Mouse (Mus musculus): Measurements from ENCODE around the gene Polr2c.
"Not testable (repeated sequence)": the region's sequence is repeated elsewhere in the genome, so short reads cannot be mapped to it uniquely, and the experiment has no call there.

The Polr2c gene

DNA sequence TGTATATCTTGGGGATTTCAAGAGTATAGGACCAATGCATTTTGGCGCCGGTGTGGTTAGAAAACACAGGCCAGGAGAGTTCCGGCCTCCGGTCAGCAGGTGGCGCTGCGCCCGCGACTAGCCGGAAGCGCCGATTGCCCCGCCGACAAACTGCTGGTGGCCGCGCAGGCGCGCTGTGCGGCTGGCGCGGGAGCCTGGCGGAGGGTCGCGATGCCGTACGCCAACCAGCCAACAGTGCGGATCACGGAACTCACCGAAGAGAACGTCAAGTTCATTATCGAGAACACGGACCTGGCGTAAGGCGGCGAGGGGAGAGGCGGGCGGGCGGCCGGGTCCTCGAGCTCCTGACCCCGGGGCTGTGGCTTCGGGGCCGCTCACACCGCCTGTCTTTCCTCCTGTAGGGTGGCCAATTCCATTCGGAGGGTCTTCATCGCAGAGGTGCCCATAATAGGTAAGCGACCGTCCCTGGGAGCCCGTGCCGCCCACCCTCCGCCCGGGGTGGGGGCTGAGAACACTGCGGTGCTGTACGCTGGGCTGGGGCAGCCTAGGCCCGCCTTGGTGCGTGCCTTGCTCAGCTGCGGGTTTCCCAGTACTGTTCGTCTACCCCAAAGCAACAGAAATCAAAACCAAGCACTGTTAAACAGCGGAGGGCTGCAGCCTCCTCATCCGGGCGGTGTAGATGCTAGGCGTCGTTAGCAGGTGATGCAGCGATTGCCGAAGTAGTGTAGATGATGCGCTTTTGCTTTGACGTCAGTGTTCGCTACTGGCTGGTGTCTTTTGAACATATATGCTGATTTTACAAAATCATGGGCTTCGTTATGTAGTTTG is at the start of gene Polr2c:
Gene Polr2c, plus strand, starts transcription at position 105 of the 828 bp plus-strand sequence.
- CTCF ChIA-PET, result no interaction called here

DNA sequence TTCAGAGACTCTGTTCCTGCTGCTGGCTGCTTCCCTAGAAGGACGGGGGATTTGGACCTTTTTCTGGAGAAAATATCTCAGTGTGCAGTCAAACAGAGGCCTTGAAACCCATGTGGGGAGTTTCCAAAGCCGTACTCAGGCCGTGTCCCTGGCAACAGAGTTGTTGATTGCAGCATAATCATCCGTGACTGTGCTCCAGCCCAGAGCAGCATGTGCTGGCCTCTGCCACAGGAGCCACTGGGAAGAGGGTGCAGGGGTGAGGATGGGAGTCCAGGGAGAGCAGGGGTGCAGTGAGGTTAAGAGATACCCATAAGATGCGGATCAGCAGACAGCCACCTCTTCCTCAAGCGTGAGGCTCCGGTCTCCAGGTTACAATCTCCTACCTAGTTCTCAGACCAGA is 49.7 kb upstream of the Polr2c start:
- CTCF ChIA-PET, result no interaction called here

DNA sequence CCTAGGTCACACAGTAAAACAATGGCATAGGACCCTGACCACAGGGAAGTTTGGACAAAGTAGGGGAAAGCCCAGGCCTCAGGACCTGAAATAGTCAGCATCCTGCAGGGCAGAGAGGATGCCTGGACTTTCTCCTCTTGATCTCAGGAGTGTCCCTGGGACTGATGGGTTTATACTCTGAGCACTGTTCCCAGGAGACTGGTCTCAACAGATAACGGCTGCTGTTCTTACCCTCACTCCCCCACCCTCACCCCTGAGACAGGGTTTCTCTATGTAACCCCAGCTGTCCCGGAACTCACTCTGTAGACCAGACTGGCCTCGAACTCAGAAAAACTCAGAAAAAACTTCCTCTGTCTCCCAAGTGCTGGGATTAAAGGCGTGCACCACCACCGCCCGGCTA is 48.9 kb upstream of the Polr2c start:
- CTCF ChIA-PET, result no interaction called here

GRCm38 (mm10) chr8:94810153-94810552 is 47.1 kb upstream of the Polr2c start, which contains the start of gene Ccl17:
Gene Ccl17 (plus strand): TSS chr8:94810453.
- CTCF ChIA-PET, result no interaction called here

DNA sequence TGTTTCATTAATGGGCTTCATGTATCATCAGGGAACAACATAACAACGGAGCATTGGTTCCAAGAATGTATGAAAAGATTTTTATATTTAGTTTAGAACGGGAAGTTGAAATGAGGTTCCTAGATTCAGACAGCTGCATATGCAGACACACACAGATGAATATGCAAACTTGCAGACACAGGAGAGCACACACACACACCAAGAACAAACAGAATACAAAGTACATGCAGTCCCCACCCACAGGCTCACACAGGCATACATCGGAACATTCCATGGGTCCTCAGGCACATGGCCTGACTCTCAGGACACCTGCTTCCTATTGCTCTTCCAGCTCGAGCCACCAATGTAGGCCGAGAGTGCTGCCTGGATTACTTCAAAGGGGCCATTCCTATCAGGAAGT is 46.4 kb upstream of the Polr2c start:
- CTCF ChIA-PET, result no interaction called here

- CTCF ChIA-PET, result interaction anchor here (0.6 kb wide), 1 partner anchor 163 kb away, joined by 7 read pairs; the partner anchor contains the start of gene Adgrg1
Measured at GRCm38 (mm10) chr8:94811654-94812053, 45.6 kb upstream of the Polr2c start.

DNA sequence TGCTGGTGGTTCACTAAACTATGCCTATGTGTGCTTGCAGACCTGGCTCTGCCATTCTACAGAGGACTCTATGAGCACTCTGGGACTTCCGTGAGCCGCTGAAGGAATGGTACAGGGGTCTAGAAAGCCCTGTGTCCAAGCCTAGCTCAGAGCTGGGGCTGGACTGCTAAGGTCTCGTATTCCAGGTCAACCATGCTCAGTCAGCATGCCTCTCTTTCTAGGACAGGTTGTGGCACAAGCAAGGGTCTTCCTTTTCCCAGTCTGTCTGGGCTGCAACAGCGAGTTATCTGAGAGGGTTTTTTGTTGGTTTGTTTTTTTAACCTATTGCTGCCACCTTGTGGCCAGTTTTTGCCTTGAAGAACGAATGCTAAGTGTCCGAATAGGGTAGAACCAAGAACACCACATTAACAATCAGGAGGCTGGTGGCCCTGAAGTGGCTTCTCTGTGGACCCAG is 44.6 kb upstream of the Polr2c start:
- CTCF ChIA-PET, result no interaction called here

GRCm38 (mm10) chr8:94814556-94814955 is 42.7 kb upstream of the Polr2c start:
- CTCF ChIA-PET, result interaction anchor here (0.6 to 1.0 kb wide), 5 partner anchors 29 to 111 kb away, joined by 3 to 5 read pairs (median 4); no protein-coding TSS in a partner anchor

GRCm38 (mm10) chr8:94817933-94818332 is 39.3 kb upstream of the Polr2c start:
- CTCF ChIA-PET, result no interaction called here

- CTCF ChIA-PET, result interaction anchor here (0.6 kb wide), 1 partner anchor 655 kb away, joined by 3 read pairs; no protein-coding TSS in a partner anchor
Measured at GRCm38 (mm10) chr8:94819671-94820179, 37.5 kb upstream of the Polr2c start.

DNA sequence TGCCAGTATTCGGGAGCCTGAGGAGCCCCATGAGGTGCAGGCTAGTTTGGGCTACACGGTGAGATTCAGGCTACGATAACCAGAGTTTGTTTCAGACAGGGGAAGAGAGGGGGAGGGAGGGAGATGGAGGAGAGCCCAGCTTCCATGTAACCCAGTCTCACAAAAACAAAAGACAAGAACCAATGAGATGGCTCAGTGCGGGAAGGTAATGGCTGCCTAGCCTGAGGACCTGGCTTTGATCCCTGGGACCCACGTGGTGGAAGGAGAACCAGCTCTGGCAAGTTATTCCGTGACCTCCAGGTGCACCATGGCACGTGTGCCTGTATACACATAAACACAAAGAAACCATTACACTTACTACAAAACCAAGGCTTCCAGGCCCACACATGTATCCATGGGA is 36.7 kb upstream of the Polr2c start:
- CTCF ChIA-PET, result no interaction called here

- CTCF ChIA-PET, result no interaction called here
Measured at GRCm38 (mm10) chr8:94821381-94821780, 35.9 kb upstream of the Polr2c start.

DNA sequence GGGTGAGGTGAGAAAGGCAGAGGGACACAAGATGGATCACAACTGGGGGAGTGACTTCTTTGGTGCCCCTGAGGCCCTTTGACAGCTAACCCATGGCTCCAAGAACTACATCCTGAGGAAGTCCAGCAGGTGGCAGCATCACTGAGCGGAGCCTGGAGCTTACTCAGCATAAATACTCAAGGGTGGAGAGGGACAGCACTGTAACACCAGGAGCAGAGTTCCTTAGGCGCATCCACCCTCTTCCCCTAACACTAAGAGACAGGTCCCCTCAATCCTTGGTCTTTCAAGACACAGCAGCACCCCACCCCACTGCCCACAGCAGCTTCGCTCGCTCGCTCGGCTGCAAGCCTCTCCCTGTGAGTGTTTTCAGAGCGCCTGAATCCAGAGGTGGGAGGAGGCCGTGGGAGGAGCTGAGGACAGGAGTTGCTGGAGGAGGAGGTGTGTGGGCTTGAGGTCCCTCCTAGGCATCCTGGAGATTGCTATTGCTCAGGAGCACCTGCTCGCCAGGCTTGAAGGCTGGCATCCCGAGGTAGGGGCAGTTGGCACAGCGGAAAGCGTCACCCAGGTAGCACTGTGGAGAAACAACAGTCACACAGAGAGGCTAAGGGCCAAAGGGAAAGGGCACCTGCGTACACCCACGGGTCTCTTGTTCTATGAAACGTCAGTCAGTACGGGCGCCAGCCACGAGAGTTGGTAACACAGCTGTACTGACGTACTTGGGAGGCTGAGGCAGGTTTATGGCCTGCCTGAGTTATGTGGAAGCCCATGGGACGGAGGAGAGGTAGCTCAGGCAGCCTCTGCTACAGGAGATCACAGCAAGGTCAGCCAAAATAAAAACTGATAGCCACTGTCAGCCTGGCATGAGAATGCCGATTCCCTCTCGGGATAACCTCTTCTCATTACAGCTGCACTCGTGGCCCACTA is 34.4 kb upstream of the Polr2c start:
- CTCF ChIA-PET, result interaction anchor here (1.2 kb wide), 1 partner anchor 9 kb away, joined by 3 read pairs; no protein-coding TSS in a partner anchor

- CTCF ChIA-PET, result no interaction called here
Measured at GRCm38 (mm10) chr8:94825170-94825569, 32.1 kb upstream of the Polr2c start.

GRCm38 (mm10) chr8:94826210-94826609 is 31.0 kb upstream of the Polr2c start:
- CTCF ChIA-PET, result no interaction called here

DNA sequence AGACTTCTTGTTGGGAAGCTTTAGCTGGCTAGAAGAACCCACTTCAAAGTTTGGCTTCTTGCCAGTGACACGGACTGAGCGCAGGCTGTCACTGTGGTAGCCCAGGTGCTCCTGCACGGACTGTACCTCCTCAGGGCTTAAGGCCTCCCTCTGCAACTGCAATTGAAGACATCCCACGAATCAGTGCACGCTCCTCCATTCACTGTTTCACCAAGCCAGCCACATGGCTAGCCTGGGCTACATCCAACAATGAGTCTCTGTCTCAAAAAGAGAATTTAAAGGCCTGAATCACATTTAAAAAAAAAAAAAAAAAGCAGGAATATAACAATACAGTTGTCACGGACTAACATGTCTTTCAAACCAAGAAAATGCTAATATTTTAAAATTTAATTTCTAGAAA is 29.0 kb upstream of the Polr2c start:
- CTCF ChIA-PET, result interaction anchor here (0.6 to 0.7 kb wide), 2 partner anchors 127 to 410 kb away, joined by 5 read pairs; no protein-coding TSS in a partner anchor

GRCm38 (mm10) chr8:94833901-94834405 is 23.3 kb upstream of the Polr2c start:
- CTCF ChIA-PET, result not testable (repeated sequence)

DNA sequence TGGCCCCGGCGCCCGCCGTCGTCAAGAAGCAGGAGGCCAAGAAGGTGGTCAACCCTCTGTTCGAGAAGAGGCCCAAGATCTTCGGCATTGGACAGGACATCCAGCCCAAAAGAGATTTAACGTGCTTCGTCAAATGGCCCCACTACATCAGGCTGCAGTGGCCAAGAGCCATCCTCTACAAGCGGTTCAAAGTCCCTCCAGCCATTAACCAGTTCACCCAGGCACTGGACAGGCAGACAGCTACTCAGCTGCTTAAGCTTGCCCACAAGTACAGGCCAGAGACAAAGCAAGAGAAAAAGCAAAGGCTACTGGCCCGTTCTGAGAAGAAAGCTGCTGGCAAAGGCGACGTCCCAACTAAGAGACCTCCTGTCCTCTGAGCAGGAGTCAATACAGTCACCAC is 21.5 kb upstream of the Polr2c start:
- CTCF ChIA-PET, result not testable (repeated sequence)

GRCm38 (mm10) chr8:94836456-94837240 is 20.6 kb upstream of the Polr2c start:
- CTCF ChIA-PET, result no interaction called here

- CTCF ChIA-PET, result no interaction called here
Measured at GRCm38 (mm10) chr8:94837662-94838574, 19.3 kb upstream of the Polr2c start, which contains the start of the genes Coq9 and Ciapin1. Gene Coq9 (plus strand): TSS chr8:94838321. Gene Ciapin1 (minus strand): TSS chr8:94838358.
